Mouse (Mus musculus) left cerebral cortex, adult 2 months (tissue): ENCODE measurements around the gene Rabac1. TPM values are rescaled to one million over a fixed set of nuclear protein-coding genes. Genes with fewer than 3 reads are reported as not detected.

ENCODE experiments used
- DNase-seq, 2 experiments: peaks; one replicate each; pipeline ENCODE4 v3.0.0; 2021 to 2022; ENCODE audit warnings: low spot score in 2 of 2, mixed read lengths in 1 of 2; ENCODE audit errors: extremely low spot score in 1 of 2
- H3K27ac ChIP-seq: fragments of 200-600 bp; 2 replicates; pipeline ENCODE4 v1.8.1; 2022
- H3K4me3 ChIP-seq: fragments of 200-600 bp; 2 replicates; pipeline ENCODE4 v1.8.1; 2022
- CTCF ChIP-seq: fragments of 200-600 bp; IDR thresholded peaks from 2 replicates; pipeline ENCODE4 v1.8.1; 2022; ENCODE audit warnings: antibody characterized with exemption, mild to moderate bottlenecking, moderate library complexity
- intact Hi-C: fragments of 180-260 bp; cut with DNase I; formaldehyde crosslinking; loops from one replicate; pipeline ENCODE4 v1.15.1; 2025
- total RNA-seq, 2 experiments: library from RNA; stranded (reverse); gene quantifications; 2 replicates each; pipeline ENCODE4 v1.2.3; 2021

Rabac1 gene
- total RNA-seq, 2 experiments from 2014 or later = 287 TPM

- no peak for DNase-seq
- Histone ChIP-seq H3K27ac (peak overlapping the region; percentile 98), H3K4me3 (peak overlapping the region; percentile 86)
- TF ChIP-seq CTCF = no peak
- intact Hi-C loops = no loop called here
Observed at GRCm38 (mm10) chr7:25004806-25005205, 32.3 kb upstream of the Rabac1 start.

- Histone ChIP-seq H3K4me3 (peak overlapping the region; percentile 86), H3K27ac (peak overlapping the region; percentile 81)
- intact Hi-C loops = no loop called here
Observed at GRCm38 (mm10) chr7:25003820-25004388, 31.4 kb upstream of the Rabac1 start.

GRCm38 (mm10) chr7:25003291-25003690 is 30.7 kb upstream of the Rabac1 start:
- H3K4me3 ChIP-seq = peak overlapping the region; percentile 86
- H3K27ac ChIP-seq = peak overlapping the region; percentile 81
- intact Hi-C loops = no loop called here
- TF ChIP-seq CTCF = no peak
- DNase-seq = no peak

More at GRCm38 (mm10) chr7:25003820-25004388, 31.4 kb upstream of the Rabac1 start:
- no peak for DNase-seq
- TF ChIP-seq CTCF = no peak

- H3K27ac ChIP-seq = no peak overlapping the region
- H3K4me3 ChIP-seq = peak overlapping the region; percentile 23
- intact Hi-C loops = no loop called here
- no peak for DNase-seq
- TF ChIP-seq CTCF = no peak
Observed at GRCm38 (mm10) chr7:25000711-25001110, 28.2 kb upstream of the Rabac1 start.

- no peak overlapping the region for H3K27ac ChIP-seq
- no peak overlapping the region for H3K4me3 ChIP-seq
- no peak for TF ChIP-seq CTCF
- intact Hi-C loops = no loop called here
- no peak for DNase-seq
Observed at GRCm38 (mm10) chr7:25000211-25000610, 27.7 kb upstream of the Rabac1 start.

- no peak overlapping the region for H3K4me3 ChIP-seq
- H3K27ac ChIP-seq = peak overlapping the region; percentile 45; the same call in 1 of the 2 replicates
- no peak for DNase-seq
- intact Hi-C loops = loop anchor here (2.0 kb wide), 1 partner anchor 14 kb away; no protein-coding TSS in a partner anchor
- TF ChIP-seq CTCF = no peak
Observed at GRCm38 (mm10) chr7:24993081-24993480, 20.5 kb upstream of the Rabac1 start.

- no peak for TF ChIP-seq CTCF
- Histone ChIP-seq H3K27ac (no peak overlapping the region), H3K4me3 (no peak overlapping the region)
- DNase-seq = no peak
- intact Hi-C loops = no loop called here
Observed at GRCm38 (mm10) chr7:24990478-24990877, 17.9 kb upstream of the Rabac1 start.

GRCm38 (mm10) chr7:24987941-24988340 is 15.4 kb upstream of the Rabac1 start:
- TF ChIP-seq CTCF = no peak

GRCm38 (mm10) chr7:24985799-24986198 is 13.2 kb upstream of the Rabac1 start:
- Histone ChIP-seq H3K4me3 (no peak overlapping the region), H3K27ac (no peak overlapping the region)
- TF ChIP-seq CTCF = peak; percentile 57
- intact Hi-C loops = no loop called here
- no peak for DNase-seq

More at GRCm38 (mm10) chr7:24987941-24988340, 15.4 kb upstream of the Rabac1 start:
- Histone ChIP-seq H3K27ac (no peak overlapping the region), H3K4me3 (no peak overlapping the region)
- DNase-seq = no peak
- intact Hi-C loops = no loop called here

- no peak overlapping the region for H3K4me3 ChIP-seq
- intact Hi-C loops = no loop called here
- H3K27ac ChIP-seq = no peak overlapping the region
- TF ChIP-seq CTCF = peak; percentile 50
- no peak for DNase-seq
Observed at GRCm38 (mm10) chr7:24984307-24984706, 11.8 kb upstream of the Rabac1 start.

GRCm38 (mm10) chr7:24983396-24983795 is 10.8 kb upstream of the Rabac1 start:
- no peak overlapping the region for H3K27ac ChIP-seq
- DNase-seq = no peak
- no peak overlapping the region for H3K4me3 ChIP-seq
- no peak for TF ChIP-seq CTCF
- intact Hi-C loops = no loop called here

GRCm38 (mm10) chr7:24980439-24980838 is 7.9 kb upstream of the Rabac1 start:
- intact Hi-C loops = no loop called here
- H3K27ac ChIP-seq = no peak overlapping the region; the same call in 1 of the 2 replicates
- DNase-seq = no peak
- TF ChIP-seq CTCF = no peak
- no peak overlapping the region for H3K4me3 ChIP-seq

GRCm38 (mm10) chr7:24978781-24979180 is 6.2 kb upstream of the Rabac1 start:
- Histone ChIP-seq H3K4me3 (no peak overlapping the region), H3K27ac (peak overlapping the region; percentile 40; the same call in 1 of the 2 replicates)
- DNase-seq = no peak
- intact Hi-C loops = loop anchor here (2.0 kb wide), 1 partner anchor 14 kb away; no protein-coding TSS in a partner anchor
- TF ChIP-seq CTCF = no peak
